Mouse (Mus musculus): ENCODE data around the gene Appl1.
A peak's percentile ranks its signal among the peaks of the same experiment; 100 is the strongest.
"Not testable (repeated sequence)": the region's sequence is repeated elsewhere in the genome, so short reads cannot be mapped to it uniquely, and the experiment has no call there.

The Appl1 gene

DNA sequence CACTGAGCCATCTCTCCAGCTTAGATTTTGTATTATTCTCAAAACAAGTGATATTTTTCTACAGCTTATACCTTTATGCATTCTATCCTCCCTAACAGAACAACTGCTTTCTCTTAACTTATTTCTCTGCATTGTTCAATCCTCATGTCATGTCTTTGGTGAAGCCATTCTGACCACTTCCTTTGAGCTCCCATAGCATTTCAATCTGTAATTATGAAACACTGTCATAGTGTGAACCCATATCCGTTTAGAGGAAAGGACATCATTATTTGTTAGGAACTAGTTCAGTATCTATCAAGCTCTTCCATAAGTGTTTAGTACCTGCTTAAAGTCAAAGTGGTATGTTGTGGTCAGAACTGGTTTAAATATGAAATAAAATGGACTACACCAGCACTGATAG lies 10.5 kb downstream of the Appl1 start:
- no peak for DNase-seq

DNA sequence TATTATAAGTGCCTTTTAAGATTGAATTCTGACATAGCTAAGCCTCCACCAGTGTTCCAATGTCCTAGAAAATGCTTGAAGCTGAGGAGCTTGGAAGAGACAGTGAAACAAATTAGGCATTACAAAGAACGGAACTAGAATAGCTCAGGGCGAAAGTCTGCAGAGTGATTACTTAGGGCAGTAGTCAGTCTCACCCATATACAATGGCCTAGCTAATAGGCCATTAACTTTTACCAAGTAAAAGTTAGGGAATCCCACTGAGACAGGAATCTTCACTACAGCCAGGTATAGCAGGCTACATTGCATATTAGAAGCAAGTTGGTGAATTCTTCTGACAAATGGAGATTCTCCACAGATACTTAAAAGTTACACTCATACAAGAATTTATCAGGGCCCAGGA lies 14.9 kb downstream of the Appl1 start:
- DNase-seq = not testable (repeated sequence)

DNA sequence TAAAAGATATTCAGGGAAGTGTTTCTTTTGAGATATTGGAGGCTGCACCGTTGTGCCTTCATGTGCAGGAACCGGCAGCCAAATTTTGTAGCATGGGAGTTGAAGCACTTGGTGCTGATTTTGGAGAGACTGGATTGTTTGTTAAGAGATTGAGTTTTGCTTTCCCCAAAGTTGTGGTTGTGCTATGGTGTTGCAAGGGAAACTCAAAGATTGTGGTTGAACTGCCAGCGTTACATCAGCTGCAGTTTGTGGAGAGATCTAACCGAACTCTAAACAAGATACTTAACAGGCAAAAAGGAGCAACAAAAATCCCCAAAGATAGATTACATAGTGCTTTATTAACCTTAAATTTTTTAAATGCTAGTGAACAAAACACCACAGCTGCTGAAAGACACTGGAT lies 35.5 kb downstream of the Appl1 start:
- DNase-seq = no peak

DNA sequence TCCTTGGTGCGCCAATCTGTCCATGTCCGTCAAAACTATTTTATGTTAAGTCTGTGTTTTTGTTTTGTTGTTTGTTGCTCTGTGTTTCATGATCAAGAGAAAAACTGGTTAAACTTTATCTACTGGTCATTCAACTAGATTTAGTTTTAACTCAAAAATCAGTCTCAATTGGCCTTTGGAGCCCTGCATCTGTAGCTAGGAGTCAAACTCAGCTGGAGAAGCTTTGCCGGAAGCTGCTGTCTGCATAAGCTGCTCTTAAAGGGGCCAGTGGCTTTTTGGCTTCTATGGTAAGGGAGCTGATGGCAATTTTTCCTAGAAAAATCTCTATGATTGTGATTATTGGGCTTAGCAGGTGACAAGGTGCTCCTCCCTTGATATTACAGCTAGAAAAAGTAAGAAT lies 36.1 kb downstream of the Appl1 start:
- DNase-seq = no peak

DNA sequence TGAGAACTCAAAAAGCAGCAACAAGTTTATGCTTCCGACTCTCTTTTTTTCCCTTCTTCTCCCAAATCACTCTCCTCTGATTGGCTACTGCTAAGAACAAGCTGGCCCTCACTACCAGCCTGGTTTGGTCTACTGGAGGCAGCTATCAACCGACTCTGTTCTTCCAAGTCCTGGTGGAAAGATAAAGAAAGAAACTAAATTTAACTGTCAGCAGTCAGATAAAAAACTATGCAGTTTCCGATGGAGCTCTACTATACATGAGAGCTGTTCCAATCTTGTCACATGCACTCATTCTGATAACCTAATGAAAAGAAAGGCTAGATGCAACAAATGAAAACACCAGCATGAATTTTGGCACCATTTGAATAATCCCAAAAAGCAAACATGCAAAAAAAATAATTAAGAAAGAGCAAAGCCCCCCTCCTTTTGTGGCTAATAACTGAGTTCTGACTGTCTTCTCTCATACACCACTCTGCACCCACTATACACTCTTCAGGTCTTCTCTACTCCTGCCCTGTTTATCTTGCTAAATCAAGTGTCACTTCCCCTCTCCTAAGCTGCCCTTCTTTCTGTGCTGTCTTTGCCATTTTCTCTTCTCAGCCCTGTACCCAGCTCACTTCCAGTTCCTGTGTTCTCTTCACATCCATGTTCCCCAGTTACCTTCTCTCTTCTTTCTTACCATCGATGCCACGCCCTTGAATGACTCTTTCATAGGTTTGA lies 47.2 kb downstream of the Appl1 start:
- no peak for DNase-seq

DNA sequence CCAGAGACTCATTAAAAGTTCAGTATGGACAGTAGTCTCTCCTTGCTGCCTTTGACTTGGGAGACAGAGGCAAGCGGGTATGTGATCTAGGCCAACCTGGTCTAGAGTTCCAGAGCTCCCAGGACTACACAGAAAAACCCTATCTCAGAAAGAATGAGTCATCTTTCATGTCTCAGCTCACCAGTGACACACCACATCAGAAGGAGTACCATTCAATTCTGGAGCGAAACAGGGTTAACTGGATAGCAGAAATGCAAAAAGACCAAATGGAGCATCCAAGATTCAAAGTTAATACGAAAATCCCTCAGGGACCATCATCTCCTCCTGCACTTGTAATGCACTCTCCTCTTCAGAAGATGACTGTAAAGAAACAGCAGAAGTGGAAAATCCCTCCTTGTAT lies 51.7 kb downstream of the Appl1 start:
- DNase-seq = no peak

DNA sequence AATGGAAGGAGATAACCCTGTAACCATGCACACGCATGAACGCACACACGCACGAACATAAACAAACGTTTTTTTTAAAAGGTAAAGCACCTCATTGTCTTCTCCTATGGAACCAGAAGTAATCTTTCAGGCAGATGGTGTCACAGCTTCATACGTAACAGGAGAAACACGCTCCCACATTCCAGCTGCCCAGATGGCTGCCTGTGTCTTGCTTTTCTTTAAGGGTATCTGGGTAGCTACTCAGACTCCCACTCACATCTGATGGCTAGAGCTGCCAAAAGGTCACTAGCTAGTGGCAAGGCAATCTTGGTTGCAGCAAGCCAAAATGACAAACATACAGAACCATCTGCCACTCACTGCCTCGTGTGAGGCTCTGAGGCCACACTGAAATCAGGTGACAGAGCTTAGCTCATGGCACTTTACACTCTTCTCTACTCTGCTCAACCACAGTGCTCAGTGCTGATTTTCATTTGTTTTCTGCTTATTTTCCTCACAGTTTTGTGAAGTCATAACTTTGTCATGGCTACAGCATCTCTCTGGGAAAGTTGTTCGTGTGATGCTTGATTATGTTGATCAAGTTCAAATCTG lies 57.3 kb downstream of the Appl1 start:
- no peak for DNase-seq

DNA sequence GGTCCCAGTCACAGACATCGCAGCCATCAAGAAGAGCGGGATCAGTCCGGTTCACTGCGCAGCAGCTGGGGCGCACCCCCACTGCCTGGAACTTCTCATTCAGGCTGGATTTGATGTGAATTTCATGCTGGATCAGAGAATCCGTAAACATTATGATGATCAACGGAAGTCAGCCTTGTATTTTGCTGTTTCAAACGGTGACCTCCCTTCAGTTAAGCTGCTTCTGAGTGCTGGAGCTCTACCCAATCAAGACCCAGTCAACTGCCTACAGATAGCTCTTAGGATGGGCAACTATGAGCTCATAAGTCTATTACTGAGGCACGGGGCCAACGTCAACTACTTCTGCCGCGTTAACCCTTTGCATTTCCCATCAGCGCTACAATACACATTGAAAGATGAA lies 59.2 kb downstream of the Appl1 start:
- DNase-seq = no peak

DNA sequence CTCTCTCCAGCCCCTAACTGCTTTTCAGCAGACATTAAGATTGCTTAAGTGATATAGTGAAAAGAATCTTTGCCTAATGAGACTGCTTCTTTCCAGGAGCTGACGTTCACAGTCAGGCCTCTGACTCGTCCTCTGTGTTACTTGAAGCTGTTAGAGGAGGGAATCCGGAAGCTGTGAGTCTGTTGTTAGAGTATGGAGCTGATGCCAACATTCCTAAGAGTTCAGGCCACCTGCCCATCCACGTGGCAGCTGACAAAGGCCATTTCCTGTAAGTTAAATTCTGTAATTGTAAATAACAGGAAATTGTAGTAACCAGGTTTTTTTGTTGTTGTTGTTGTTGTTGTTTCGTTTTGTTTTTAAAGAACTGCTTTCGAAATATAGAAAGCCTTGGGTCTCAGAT lies 59.8 kb downstream of the Appl1 start:
- peak; percentile 6 to 40 for DNase-seq

DNA sequence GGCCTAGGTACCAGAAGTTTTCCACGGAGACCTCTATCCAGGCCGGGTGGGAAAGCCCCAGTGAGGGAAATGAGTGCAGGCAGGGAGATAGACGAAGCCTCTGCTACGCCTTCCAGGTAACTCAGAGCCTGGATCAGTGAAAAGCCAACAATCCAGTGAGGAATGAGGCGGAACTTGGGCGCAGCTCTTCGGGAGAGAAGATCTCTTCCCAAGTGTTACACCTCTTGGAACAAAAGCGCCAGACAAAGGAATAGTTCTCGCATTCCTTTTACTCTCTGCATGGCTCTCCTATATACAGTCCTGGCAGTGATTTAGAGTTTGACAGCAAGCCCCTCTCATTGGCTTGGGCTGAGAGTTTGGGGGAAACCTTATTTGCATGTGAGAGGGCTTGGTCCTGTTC lies 60.6 kb downstream of the Appl1 start:
- DNase-seq = not testable (repeated sequence)

DNA sequence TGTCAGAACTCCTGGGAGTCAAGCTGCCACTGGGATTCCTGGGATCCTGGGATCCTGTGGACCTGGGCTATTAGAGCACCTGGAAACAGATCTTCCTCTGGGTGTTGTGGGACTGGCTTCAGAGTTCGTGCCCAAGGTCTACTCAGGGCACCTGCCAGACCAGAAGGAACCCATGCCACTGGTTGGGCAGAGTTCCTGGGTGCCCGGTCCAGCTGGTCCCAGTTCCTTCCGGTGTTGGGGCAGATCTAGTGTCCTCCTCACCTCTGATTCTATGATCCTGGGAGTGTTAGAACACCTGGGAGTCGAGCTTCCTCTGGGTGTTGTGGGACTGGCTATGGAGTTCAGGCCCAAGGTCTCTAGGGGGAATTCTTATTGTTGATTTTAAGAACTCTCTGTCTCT lies 63.6 kb downstream of the Appl1 start:
- no peak for DNase-seq

DNA sequence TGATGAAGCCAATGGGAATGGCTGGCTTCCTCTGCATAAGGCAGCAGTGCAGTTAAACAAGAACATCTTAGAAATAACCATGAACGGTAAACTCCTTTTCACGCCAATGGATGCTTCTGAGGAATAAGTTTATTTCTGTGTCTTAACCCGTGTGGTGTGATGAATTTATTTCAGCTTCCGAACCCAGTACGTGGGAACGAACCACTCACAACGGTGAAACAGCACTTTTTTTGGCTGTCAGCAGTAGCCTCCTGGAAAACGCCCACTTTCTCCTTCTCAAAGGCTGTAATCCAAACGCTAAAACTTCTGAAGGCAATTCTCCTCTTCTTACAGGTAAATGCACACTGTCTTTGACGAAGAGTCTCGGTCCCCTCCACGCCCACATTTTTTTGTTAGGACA lies 70.1 kb downstream of the Appl1 start:
- no peak for DNase-seq

DNA sequence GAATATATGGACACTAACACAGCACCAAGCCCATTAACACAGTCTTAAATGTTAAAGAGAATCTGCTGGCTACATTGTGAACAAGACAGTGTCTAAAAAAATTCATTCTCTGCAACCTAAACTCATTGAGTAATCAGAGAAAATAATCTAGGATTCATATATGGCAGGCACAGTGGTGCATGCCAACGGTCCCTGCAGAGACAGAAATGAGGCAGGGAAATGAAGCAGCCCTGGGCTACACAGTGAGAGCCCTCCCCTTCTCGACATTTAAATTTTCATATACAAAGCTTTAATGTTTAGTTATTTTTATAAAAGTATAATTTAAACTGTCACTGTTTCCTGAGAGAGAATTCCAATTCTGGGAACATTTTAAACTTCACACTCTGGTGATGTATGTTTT lies 71.5 kb downstream of the Appl1 start:
- DNase-seq = no peak

DNA sequence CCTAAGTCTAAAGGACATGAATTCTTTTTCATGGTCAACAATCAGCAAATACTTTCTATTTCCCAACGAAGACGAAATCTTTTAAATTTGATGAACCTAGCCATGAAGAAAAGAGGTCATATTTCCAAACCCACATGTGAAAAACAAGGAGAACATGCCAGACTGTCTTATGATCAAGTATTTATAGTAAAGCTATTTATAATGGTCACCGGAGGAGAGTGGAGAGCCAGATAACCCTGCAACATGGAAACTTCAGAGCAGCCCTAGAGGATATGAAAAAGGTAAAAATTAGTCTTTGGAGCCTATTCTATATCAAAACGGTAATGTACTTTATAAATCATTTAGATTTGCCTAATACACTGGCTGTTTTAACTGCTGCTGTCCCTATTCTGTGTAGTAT lies 76.6 kb downstream of the Appl1 start, which contains the start of gene Asb14:
TSS of gene Asb14 (plus strand) at position 166 of the 400 bp plus-strand sequence.
- DNase-seq = no peak

DNA sequence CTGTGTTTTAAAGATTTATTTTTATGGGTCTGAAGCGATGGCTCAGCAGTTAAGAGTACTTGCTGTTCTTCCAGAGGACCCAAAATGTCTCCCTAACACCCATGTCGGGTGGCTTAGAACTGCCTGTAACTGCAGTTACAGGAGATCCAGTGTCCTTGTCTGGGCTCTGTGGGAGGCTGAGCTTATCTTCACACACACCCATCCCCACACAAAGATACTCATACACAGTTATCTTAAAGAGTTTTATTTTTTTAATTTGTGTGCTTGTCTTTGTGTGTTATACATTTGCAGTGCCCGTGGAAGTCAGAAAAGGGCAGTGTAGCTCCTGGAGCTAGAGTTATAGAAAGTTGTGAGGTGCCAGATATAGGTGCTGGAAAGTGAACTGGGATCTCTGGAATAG lies 80.3 kb downstream of the Appl1 start:
- DNase-seq = no peak

DNA sequence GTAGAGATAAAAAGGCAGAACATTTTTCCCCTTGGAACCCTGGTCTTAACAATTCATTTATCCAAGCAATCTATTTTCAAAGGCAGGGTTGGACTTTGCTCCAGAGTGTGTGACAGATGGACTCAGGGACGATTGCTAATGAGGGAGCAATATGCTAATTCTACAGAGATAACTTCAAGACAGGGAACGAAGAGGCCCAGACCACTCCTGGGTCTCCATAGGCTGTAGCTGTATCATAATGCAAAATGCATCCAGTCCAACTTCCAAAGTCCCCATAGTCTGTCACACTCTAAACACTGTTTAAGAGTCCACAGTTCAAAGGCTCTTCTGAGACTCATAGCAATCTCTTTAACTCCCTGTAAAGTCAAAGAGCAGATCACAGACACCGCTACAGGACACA lies 83.8 kb downstream of the Appl1 start:
- no peak for DNase-seq

DNA sequence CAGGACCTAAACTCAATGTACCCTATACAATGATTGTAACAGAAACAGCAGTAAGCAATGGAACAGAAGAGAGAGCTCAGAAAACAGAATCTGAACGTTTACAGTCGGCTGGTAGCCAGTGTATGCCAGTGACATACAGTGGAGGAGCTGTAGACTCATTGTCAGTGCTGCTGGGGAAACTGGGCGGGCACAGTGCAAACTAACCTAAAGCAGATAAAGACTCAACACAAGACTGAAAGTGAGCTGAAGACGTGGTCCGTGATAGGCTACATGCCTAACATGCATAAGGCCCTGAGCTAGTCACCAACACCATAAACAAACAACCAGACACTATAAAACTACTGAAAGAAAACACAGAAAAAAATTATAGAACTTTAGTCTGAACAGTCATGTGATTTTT lies 89.3 kb downstream of the Appl1 start:
- DNase-seq = no peak

DNA sequence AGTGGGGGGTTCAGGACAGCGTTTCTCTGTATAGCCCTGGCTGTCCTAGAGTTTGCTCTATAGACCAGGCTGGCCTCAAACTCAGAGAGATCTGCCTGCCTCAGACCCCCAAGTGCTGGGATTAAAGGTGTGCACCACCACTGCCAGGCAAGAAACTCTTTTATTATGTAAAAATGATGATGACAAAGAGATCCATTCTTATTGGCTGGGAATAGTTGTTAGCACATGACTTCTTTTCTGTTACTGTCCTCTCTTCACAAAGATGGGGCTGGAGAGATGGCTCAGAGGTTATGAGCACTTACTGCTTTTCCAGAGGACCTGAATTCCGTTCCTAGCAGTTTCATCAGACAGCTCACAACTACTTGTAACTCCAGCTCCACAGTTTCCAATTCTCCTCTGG lies 91.1 kb downstream of the Appl1 start:
- no peak for DNase-seq

DNA sequence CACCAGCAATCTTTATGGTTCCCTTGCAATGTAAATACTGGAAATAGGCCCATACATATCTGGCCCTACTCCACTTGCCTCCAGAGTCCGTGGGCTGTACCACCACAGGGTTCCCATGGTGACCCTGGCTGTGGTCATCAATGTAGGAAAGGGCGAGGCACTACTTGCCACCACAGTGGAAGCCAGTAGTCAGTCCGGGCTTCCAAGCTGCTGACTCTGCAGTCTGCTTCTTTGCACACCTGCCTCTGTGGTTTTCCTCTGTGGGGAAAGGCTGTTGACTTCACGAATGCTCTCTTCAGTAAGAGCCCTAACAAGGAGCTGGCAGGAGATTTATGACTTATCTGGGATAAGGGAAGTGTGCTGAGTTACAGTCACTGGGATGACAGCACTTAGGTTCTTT lies 92.3 kb downstream of the Appl1 start:
- DNase-seq = peak in 1 of 2 experiments; percentile 1
